Mouse (Mus musculus) hindbrain, postnatal 0 days (tissue): ENCODE measurements around the gene Plekhm1. TPM values are rescaled to one million over a fixed set of nuclear protein-coding genes. Genes with fewer than 3 reads are reported as not detected.
A peak's percentile ranks its signal among the peaks of the same experiment; 100 is the strongest.

Source experiments
- ATAC-seq: fragments of 200-750 bp; cut with Nextera tagmentation; 2 replicates; pipeline ENCODE4 v1.8.0; 2017; ENCODE audit warnings: mild to moderate bottlenecking, moderate TSS enrichment, moderate library complexity
- DNase-seq: peaks from one replicate; pipeline ENCODE4 v3.0.0-alpha.2; 2015; ENCODE audit warnings: low spot score
- H3K27ac ChIP-seq: fragments of 300-500 bp; sonication (generic); 2 replicates; pipeline ENCODE4 v1.5.1; 2014; ENCODE audit warnings: mild to moderate bottlenecking
- H3K27me3 ChIP-seq: fragments of 300-500 bp; sonication (generic); 2 replicates; pipeline ENCODE4 v1.6.1; 2014; ENCODE audit warnings: low read length, mixed read lengths; ENCODE audit not compliant: insufficient read depth
- H3K36me3 ChIP-seq: fragments of 300-500 bp; sonication (generic); 2 replicates; pipeline ENCODE4 v1.6.1; 2014; ENCODE audit warnings: low read length, mixed read lengths; ENCODE audit not compliant: insufficient read depth
- H3K4me1 ChIP-seq: fragments of 300-500 bp; sonication (generic); 2 replicates; pipeline ENCODE4 v1.6.1; 2014; ENCODE audit warnings: antibody characterized with exemption, low read length, mixed read lengths; ENCODE audit not compliant: insufficient read depth
- H3K4me2 ChIP-seq: fragments of 300-500 bp; sonication (generic); 2 replicates; pipeline ENCODE4 v1.6.1; 2014; ENCODE audit warnings: low read depth, mild to moderate bottlenecking, low read length, moderate library complexity, mixed read lengths
- H3K4me3 ChIP-seq: fragments of 300-500 bp; sonication (generic); 2 replicates; pipeline ENCODE4 v1.5.1; 2014; ENCODE audit warnings: low read length
- H3K9ac ChIP-seq: fragments of 300-500 bp; sonication (generic); replicated peaks from 2 replicates; pipeline ENCODE4 v1.6.1; 2014; ENCODE audit warnings: mild to moderate bottlenecking, low read length, moderate library complexity, mixed read lengths
- H3K9me3 ChIP-seq: fragments of 300-500 bp; sonication (generic); 2 replicates; pipeline ENCODE4 v1.6.1; 2016; ENCODE audit warnings: low read length, mixed read lengths
- CTCF ChIP-seq: IDR thresholded peaks from 2 replicates; pipeline ENCODE4 v1.5.1; 2016; ENCODE audit warnings: antibody characterized with exemption, control low read depth, low read depth
- WGBS: fragments of 180-500 bp; shearing (Covaris S2); extraction: QIAGEN DNeasy Blood & Tissue Kit; methylation state at CpG from one replicate; pipeline ENCODE4 v1.1.7; 2014; 5-methylcytosine and 5-hydroxymethylcytosine counted together
- polyA plus RNA-seq: library from polyadenylated mRNA; unstranded; fragments of >200 nt; fragmentation: Nextera tagmentation; extraction: Ambion mirVana; gene quantifications from 2 replicates; pipeline ENCODE4 v1.2.1, GENCODE M21; 2015
- total RNA-seq: library from RNA; depleted of rRNA; stranded (reverse); fragments of >200 nt; gene quantifications from 2 replicates; pipeline ENCODE4 v1.2.3, GENCODE M21; 2014

The Plekhm1 gene
- total and polyA plus RNA-seq, 2 experiments from 2014 or later, result 6.3 to 8.2 TPM

- no peaks in the 10 kb centered on the region for H3K9me3 ChIP-seq
- no peak for ATAC-seq
- no peak for DNase-seq
- TF ChIP-seq CTCF, result no peak
- no peak overlapping the region for H3K4me3 ChIP-seq
- H3K27ac ChIP-seq, result no peak overlapping the region
- H3K4me2 ChIP-seq, result peak overlapping the region; percentile 26
- WGBS, result 49% methylated on average over 19 of the region's 19 CpGs
- H3K9ac ChIP-seq, result no peak overlapping the region
- H3K27me3 ChIP-seq, result no peaks in the 10 kb centered on the region
- no peaks in the 10 kb centered on the region for H3K36me3 ChIP-seq
- H3K4me1 ChIP-seq, result no peaks in the 10 kb centered on the region
Measured at GRCm38 (mm10) chr11:103339414-103340119, 72.9 kb downstream of the Plekhm1 start.

- Histone ChIP-seq H3K27me3 (no peaks in the 10 kb centered on the region), H3K27ac (no peak overlapping the region), H3K9ac (no peak overlapping the region), H3K9me3 (no peaks in the 10 kb centered on the region), H3K4me2 (no peak overlapping the region), H3K4me1 (no peaks in the 10 kb centered on the region), H3K4me3 (no peak overlapping the region), H3K36me3 (no peaks in the 10 kb centered on the region)
- DNase-seq, result no peak
- ATAC-seq, result no peak
- WGBS, result 94% methylated on average over 6 of the region's 6 CpGs
- TF ChIP-seq CTCF, result no peak
Measured at GRCm38 (mm10) chr11:103338671-103339070, 73.8 kb downstream of the Plekhm1 start.

GRCm38 (mm10) chr11:103338119-103338518 lies 74.4 kb downstream of the Plekhm1 start:
- Histone ChIP-seq H3K36me3 (no peaks in the 10 kb centered on the region), H3K27me3 (no peaks in the 10 kb centered on the region), H3K9me3 (no peaks in the 10 kb centered on the region), H3K4me3 (no peak overlapping the region), H3K4me1 (0 out of 2 replicates have a peak, but pooled peaks cover 1% of the 10 kb centered on the region), H3K9ac (no peak overlapping the region), H3K27ac (no peak overlapping the region), H3K4me2 (no peak overlapping the region)
- no peak for TF ChIP-seq CTCF
- ATAC-seq, result no peak
- 85% methylated on average over 7 of the region's 7 CpGs for WGBS
- no peak for DNase-seq

- H3K27me3 ChIP-seq, result no peaks in the 10 kb centered on the region
- H3K4me3 ChIP-seq, result no peak overlapping the region
- H3K9me3 ChIP-seq, result no peaks in the 10 kb centered on the region
- H3K4me2 ChIP-seq, result no peak overlapping the region
- DNase-seq, result no peak
- 0 out of 2 replicates have a peak, but pooled peaks cover 5% of the 10 kb centered on the region for H3K4me1 ChIP-seq
- 85% methylated on average over 2 of the region's 2 CpGs for WGBS
- TF ChIP-seq CTCF, result no peak
- no peak for ATAC-seq
- H3K27ac ChIP-seq, result no peak overlapping the region
- H3K9ac ChIP-seq, result no peak overlapping the region
- H3K36me3 ChIP-seq, result no peaks in the 10 kb centered on the region
Measured at GRCm38 (mm10) chr11:103337180-103337579, 75.3 kb downstream of the Plekhm1 start.

GRCm38 (mm10) chr11:103335561-103335960 lies 76.9 kb downstream of the Plekhm1 start:
- H3K27ac ChIP-seq, result no peak overlapping the region
- no peak overlapping the region for H3K4me3 ChIP-seq
- H3K36me3 ChIP-seq, result no peaks in the 10 kb centered on the region
- H3K27me3 ChIP-seq, result no peaks in the 10 kb centered on the region
- H3K9me3 ChIP-seq, result no peaks in the 10 kb centered on the region
- 92% methylated on average over 5 of the region's 5 CpGs for WGBS
- no peak for TF ChIP-seq CTCF
- H3K4me1 ChIP-seq, result 0 out of 2 replicates have a peak, but pooled peaks cover 5% of the 10 kb centered on the region
- DNase-seq, result no peak
- no peak overlapping the region for H3K4me2 ChIP-seq
- ATAC-seq, result no peak
- H3K9ac ChIP-seq, result no peak overlapping the region

GRCm38 (mm10) chr11:103334925-103335324 lies 77.6 kb downstream of the Plekhm1 start:
- H3K27me3 ChIP-seq, result no peaks in the 10 kb centered on the region
- no peak overlapping the region for H3K9ac ChIP-seq
- ATAC-seq, result no peak
- TF ChIP-seq CTCF, result no peak
- no peaks in the 10 kb centered on the region for H3K36me3 ChIP-seq
- H3K4me1 ChIP-seq, result 0 out of 2 replicates have a peak, but pooled peaks cover 5% of the 10 kb centered on the region
- H3K27ac ChIP-seq, result no peak overlapping the region
- no peak overlapping the region for H3K4me3 ChIP-seq
- H3K4me2 ChIP-seq, result no peak overlapping the region
- WGBS, result 73% methylated on average over 9 of the region's 9 CpGs
- H3K9me3 ChIP-seq, result no peaks in the 10 kb centered on the region
- no peak for DNase-seq
